Mouse (Mus musculus): ENCODE results near the gene Srgn.
"Not testable (repeated sequence)": the region's sequence is repeated elsewhere in the genome, so short reads cannot be mapped to it uniquely, and the experiment has no call there.

Gene Srgn

GRCm38 (mm10) chr10:62521763-62522162, 5.5 kb downstream of the Srgn start:
- DNase-seq (ENCODE audit: low spot score in 2 of 2): no peak

GRCm38 (mm10) chr10:62520911-62521310, 6.3 kb downstream of the Srgn start:
- no peak for DNase-seq (ENCODE audit: low spot score in 2 of 2)

DNA sequence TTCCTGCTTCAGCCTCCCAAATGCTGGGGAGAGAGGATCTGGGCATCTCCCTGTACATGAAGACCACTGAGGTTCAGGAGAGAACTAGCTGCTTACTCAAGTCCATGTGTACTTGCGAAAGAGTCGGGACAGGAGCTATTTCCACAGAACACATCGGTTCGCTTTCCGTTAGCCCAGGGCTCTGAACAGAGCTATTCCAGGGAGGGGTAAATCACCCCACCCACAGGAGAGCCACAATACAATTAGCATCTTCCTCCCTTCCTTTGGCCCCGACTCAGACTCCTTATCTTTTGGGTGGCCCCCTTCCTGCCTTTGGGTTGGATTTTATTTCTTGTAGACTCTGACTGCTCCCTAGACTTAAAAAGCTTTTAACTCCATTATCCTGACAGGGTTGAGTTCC, 9.7 kb downstream of the Srgn start:
- no peak for DNase-seq (ENCODE audit: low spot score in 2 of 2)

DNA sequence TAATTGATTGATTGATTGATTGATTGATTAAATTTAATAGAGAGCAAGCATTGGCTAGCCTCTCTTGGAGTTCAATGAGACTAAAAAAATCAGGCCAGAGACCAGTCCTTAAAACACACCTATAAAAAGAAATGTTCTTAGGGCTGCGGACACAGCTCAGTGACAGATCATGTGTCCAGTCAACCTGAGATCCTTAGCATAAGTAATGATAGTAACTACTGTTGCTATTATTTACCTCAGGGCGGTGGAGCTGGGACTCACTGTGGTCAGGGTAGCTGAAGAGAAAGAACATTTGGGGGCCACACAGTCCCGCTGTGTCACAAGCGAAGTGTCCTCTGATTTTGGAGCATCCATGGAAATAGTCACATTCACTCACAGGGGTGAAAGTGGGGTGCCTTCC, 14.4 kb downstream of the Srgn start:
- no peak for DNase-seq (ENCODE audit: low spot score in 2 of 2)

GRCm38 (mm10) chr10:62511528-62511927, 15.7 kb downstream of the Srgn start:
- no peak for DNase-seq (ENCODE audit: low spot score in 2 of 2)

GRCm38 (mm10) chr10:62509032-62509656, 18.1 kb downstream of the Srgn start:
- DNase-seq (ENCODE audit: low spot score in 2 of 2): no peak

DNA sequence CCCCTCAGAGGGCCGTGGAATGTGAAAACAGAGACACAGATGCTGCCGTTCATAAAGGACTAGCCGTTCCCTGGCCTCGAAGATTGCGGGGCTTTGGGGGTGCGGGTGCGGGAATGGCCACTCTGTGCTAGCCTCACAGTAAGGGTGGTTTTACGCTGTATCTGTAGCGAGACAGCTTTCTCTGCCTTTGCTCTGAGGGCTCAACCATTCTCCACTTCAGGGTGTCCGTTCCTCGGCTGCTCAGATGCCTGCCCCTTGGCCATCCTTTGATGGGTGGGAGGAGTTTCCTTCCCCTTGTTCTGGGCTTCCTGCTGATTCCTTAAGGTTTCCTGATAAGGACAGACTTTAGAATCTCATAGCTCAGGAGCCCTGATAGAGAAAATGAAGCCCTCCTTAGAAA, 18.8 kb downstream of the Srgn start:
- DNase-seq (ENCODE audit: low spot score in 2 of 2): no peak

DNA sequence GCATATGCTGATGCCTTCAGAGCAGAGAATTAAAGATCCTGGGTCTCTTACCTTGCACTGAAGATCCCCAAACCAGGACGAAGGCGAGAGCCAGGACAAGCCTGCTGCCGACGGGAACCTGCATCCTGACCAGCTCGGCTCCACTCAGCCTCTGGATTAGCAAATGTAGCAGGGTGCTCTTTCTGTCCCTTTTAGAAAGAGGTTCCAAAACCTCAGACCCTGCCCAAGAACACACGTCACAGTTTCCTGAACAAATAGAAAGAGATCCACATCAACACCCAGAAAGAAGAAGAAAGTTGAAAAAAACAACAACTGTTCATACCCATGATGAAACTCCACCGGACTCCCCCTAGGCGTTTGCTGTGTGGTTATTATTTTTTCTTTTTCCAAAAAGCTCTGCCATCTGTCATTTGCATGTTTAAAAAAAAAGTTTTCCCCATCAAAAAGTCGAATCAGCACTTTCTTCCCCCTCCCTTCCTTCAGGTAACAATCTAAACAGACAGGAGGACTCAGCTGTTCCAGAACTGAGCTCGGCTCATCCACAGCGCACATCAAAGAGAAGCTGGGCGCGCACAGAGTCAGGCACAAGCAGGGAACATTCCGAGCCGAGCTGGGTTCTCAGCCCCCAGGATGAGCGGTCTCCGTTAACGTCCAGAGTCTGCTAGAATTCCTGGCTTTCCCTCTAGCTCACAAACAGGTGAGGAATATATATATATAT, 19.5 kb downstream of the Srgn start:
- DNase-seq (ENCODE audit: low spot score in 2 of 2): no peak

DNA sequence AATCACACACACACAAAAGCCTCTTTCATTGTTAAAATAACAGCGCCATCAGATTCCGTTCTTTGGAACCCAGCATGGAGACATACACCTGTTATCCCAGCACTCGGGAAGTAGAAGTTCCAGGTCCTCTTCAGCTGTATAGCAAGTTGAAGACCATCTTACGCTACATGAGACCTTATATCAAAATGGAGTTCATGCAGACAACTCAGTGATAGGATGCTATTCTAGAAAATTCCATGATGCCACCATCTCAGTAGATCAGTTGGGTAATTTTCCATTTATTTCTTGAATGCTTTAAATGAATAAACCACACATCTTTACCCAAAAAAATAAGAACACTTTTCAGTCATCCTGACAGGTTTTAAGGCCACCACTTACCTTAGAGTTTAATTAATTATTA, 20.2 kb downstream of the Srgn start:
- DNase-seq (ENCODE audit: low spot score in 2 of 2): no peak

DNA sequence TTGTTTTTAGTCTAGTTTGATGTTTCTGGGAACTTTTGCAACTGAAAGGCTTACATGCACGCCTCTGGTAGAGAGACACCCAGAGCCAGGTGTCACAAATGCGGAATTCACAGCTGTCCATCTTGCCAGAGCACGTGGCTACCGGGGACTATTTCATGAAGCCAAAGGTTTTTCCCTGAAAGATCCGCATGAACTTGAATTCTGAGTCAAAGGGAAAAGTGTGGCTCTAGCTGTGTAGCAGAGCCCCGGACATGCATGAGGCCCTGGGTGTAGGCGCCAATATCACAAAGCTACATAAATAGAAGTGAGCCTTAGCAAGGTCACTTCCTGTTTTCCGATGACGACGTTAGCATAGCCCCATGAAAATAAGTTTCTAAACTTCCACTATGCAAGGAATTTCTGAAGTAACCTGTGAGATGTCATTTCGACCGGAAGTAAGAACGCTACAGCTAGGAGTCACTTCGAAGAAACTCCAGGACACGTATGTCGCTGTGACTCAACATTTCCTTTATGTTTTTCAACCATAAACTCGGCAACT, 21.2 kb downstream of the Srgn start:
- no peak for DNase-seq (ENCODE audit: low spot score in 2 of 2)

- no peak for DNase-seq (ENCODE audit: low spot score in 2 of 2)
These were observed 21.8 kb downstream of the Srgn start for GRCm38 (mm10) chr10:62505224-62505983.

GRCm38 (mm10) chr10:62503836-62504628, 23.2 kb downstream of the Srgn start:
- DNase-seq (ENCODE audit: low spot score in 2 of 2): no peak

DNA sequence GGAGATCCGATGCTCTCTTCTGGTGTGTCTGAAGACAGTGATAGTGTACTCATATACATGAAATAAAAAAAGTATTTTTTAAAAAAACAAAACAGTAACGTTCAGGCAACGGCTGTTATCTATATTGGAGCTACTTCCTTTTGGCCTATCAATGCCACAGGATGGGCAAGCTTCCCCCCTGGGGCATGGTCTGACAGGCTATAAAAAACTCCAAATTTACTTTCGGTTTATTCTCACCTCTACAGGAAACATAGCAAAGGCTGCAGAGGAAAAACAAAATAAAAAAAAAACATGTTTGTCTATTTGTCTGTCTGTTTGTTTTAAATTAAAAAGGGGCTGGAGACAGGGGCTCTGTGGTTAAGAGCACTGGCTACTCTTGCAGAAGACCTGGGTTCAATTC, 23.9 kb downstream of the Srgn start:
- no peak for DNase-seq (ENCODE audit: low spot score in 2 of 2)

- DNase-seq (ENCODE audit: low spot score in 2 of 2): no peak
These were observed 25.3 kb downstream of the Srgn start for GRCm38 (mm10) chr10:62501951-62502350.

- no peak for DNase-seq (ENCODE audit: low spot score in 2 of 2)
These were observed 26.2 kb downstream of the Srgn start for GRCm38 (mm10) chr10:62500916-62501615.

DNA sequence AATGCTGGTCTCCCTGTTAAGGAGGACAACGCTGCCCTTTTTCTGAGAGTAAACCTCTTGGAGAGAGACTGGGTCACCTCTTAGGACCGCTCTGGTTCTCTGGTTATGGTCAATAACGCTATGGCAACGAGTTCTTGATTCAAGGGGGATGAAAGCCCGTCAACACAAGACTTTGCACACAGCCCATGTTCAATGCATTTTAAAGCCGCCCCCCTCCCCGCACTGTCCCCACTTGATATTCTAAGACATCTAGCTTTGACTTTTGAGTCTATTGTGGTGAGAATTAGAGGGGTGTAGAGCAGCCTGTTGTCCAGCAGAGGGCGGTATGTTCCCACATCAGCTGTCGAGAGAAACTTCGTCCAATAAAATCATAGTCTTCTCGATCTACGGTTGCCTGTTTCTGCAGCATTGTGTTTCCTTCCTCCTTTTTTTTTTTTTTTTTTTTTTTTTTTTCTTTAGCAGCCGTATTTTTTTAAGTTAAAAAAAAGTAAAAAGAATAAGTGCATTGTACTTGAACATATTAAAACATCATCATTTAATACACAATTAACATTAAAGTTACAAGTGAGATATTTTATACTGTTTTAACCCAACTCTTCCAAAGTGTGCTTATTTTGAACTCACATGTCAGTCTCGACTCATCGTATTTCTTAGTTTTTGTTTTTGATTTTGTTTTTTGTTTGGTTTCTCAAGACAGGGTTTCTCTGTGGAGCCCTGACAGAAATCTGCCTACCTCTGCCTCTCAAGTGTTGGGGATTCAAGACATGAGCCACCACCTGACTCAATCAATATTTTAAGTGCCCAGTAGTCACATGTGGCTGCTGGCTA, 26.9 kb downstream of the Srgn start:
- peak in 1 of 2 experiments; percentile 25 for DNase-seq (ENCODE audit: low spot score in 2 of 2)

GRCm38 (mm10) chr10:62491681-62492080, 35.6 kb downstream of the Srgn start:
- not testable (repeated sequence) for DNase-seq (ENCODE audit: low spot score in 2 of 2)

DNA sequence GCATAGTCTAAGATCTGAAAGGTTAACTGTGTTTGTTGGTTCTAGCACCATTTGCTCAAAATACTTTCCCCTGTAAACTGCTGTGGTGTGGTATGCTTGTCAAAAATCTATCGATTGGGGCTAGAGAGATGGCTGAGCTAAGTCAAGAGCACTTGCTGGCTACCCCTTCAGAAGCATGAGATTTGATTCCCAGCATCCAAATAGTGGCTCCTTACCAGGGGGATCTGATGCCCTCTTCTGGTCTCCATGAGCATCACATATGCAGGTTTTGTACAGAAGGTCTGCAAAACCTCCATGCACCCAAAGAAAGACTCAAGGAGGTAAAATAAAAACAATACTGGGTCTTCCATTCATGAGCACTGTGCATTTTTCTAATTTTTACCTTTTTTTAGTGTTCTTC, 39.0 kb downstream of the Srgn start:
- DNase-seq (ENCODE audit: low spot score in 2 of 2): no peak

- DNase-seq (ENCODE audit: low spot score in 2 of 2): peak; percentile 96 to 98
These were observed 40.4 kb downstream of the Srgn start, which contains the start of gene Vps26a for GRCm38 (mm10) chr10:62486618-62487415. TSS of gene Vps26a (minus strand) at chr10:62486805.
